Mouse (Mus musculus) granulocyte monocyte progenitor cell, adult 5-6 weeks (primary cell): ENCODE data around the gene Gm17581. TPM values are rescaled to one million over a fixed set of nuclear protein-coding genes. Genes with fewer than 3 reads are reported as not detected.

ENCODE experiments used
- ATAC-seq: replicated peaks from 2 replicates; pipeline ENCODE4 v1.8.0; 2016; ENCODE audit warnings: mild to moderate bottlenecking, moderate TSS enrichment, inconsistent platforms; ENCODE audit not compliant: poor library complexity, severe bottlenecking
- total RNA-seq, 2 experiments: library from RNA; stranded (forward) in 1 of 2; stranded (reverse) in 1 of 2; fragments of 200-712, 200-1000 nt in 1 of 2; fragments of >200 nt in 1 of 2; fragmentation: Nextera tagmentation in 1 of 2; gene quantifications; 2 replicates each; pipeline ENCODE4 v1.2.3; 2014 to 2017

The Gm17581 gene
- total RNA-seq, 2 experiments from 2014 or later: not detected

DNA sequence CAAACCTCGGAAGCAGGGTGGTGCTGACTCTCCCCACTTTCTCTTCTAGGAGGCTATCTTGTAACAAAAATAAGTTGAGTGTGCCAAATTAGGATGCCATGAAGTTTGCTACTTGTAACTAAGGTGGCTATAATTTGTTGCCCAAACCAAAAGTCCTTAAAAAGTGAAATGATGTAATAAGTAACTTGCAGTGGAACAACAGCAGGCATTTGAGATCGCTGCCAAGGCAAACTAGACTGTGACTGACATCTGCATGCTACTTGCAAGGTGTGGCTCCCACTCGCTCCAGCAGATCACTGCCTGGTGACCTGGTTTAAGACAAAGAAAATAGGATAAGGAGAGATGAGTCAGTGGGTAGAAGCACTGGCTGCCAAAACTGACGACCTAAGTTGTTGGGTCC lies 42.5 kb downstream of the Gm17581 start:
- ATAC-seq: no peak

DNA sequence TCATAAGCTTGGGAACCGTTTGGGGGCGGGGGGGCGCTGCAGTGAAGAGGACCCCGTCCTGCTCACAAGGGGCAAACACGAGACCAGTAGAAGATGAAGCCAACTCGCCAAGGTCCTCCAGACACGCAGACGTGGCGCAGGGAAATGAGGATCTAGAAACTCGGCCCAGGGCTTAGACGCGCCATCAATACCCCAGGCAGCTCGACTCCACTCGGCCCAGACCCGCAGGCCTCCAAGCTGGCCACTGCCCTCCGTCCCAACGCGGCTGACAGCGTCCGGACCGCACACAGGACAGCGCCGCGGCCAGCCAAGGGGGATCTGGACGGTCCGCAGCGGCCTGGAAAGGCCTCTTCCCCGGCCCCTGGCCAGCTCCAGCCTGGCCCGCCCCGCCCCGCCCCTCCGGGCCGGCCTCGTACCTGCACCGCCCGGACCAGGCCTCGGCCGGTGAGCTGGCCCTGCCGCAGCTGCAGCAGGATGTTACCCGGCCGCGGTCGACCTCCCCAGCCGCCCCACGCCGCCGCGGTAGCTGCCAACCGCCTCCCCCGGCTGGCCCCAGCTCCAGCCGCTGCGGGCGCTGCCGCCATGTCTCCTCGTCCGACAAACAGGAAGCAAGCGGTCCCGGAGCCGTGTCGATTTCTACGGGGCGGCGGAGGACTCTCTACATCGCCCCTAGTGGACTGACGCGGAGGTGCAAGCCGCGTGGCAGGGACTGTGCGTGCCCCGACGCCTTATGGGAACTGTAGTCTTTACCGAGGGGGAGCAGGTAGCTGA lies 43.8 kb downstream of the Gm17581 start, which contains the start of gene Trpc4ap:
Gene Trpc4ap, minus strand, starts transcription at position 662 of the 771 bp plus-strand sequence.
- ATAC-seq: peak; percentile 94

DNA sequence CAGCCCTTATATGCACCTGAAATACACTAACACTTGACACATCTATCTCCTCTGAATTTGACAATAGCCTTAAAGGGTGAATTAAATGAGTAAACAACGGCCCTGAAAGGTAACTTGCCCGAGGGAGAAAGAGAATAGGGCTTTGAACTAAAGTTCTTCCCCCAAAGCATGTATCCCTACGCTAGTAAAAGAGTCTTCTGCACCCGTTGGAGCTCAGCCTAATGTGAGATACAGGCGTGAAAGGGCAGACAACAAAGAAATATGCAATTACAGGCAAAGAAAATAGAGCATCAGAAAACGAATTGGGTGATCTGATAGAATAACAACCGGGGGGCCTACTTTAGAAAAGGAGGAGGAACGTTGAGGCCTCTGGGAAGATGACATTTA lies 44.3 kb downstream of the Gm17581 start:
- ATAC-seq: no peak

DNA sequence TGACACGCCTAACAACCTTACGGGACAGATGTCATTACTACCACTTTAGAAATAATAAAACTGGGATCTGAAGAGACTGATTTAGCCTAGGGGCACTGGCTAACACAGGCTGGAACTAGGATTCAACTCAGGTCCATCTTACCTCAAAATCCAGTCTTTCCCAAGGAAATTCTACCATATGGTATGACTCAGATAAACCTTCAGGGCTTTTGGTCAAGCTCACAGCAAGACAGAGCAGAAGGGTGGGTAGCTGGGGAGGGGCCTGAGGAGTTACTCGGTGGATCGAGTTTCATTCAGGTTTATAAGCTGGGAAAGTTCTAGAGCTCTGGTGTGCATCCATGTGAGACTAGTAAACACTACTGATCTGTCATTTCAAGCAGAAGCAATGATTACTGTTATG lies 46.5 kb downstream of the Gm17581 start:
- ATAC-seq: no peak

DNA sequence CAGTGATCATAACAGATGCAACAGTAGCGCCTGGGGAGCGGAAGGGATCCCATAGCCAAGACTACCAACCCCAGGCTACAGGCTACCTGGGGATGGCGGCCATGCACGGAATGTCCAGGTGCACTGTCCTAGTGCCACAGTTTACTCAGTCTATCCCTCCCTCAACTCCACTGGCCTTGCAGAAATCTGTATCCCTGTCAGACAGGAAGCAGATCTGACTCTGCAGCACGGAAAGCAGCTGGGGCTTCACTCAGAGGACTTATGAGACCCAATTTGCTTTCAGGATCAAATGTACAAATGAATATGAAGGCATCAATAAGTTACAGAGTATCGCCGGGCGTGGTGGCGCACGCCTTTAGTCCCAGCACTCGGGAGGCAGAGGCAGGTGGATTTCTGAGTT lies 47.9 kb downstream of the Gm17581 start:
- ATAC-seq: no peak

DNA sequence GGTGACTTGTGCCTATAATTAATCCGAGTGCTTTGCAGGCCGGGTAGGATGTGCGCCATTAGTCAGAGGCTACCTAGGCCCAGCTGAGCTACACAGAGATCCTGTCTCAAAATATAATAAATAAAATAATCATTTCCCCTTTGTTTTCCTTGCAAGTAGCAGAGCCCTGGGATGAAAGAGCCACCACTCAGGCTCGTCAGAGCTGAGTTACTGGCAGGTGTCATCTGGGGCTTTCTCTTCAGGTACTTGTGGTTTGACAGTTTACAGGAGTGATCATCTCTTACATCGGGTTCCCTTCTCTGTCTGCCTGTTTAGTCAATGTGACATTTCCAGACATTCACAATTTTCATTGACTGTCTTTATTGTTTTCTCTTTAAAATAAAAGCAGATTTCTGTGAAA lies 49.1 kb downstream of the Gm17581 start:
- ATAC-seq: no peak

Other genes with a start within 250 kb of the Gm17581 start
- 4.1 and 5.6 TPM in 2 replicates for gene Acss2, start 217.9 kb downstream of the Gm17581 start, total RNA-seq (2014; fragmentation: Nextera tagmentation)
- gene Acss2, start 217.9 kb downstream of the Gm17581 start, total RNA-seq (2017): 3.6 and 4.4 TPM in 2 replicates
- gene Ggt7, start 217.6 kb downstream of the Gm17581 start, total RNA-seq (2014; fragmentation: Nextera tagmentation): not detected in 2 replicates
- gene Ggt7, start 217.6 kb downstream of the Gm17581 start, total RNA-seq (2017): not detected in 2 replicates
- gene Gss, start 143.1 kb downstream of the Gm17581 start, total RNA-seq (2014; fragmentation: Nextera tagmentation): 17.0 and 18.2 TPM in 2 replicates
- gene Gss, start 143.1 kb downstream of the Gm17581 start, total RNA-seq (2017): 16.7 and 21.6 TPM in 2 replicates
- 0.37 TPM in 1 of 2 replicates, not detected in the other for gene Myh7b, start 124.7 kb downstream of the Gm17581 start, total RNA-seq (2014; fragmentation: Nextera tagmentation)
- not detected in 2 replicates for gene Myh7b, start 124.7 kb downstream of the Gm17581 start, total RNA-seq (2017)
- 106 and 107 TPM in 2 replicates for gene Trpc4ap, start 43.5 kb downstream of the Gm17581 start, total RNA-seq (2014; fragmentation: Nextera tagmentation)
- gene Trpc4ap, start 43.5 kb downstream of the Gm17581 start, total RNA-seq (2017): 76.1 and 89.2 TPM in 2 replicates
- 74.9 and 81.9 TPM in 2 replicates for gene Edem2, start 6.4 kb downstream of the Gm17581 start, total RNA-seq (2014; fragmentation: Nextera tagmentation)
- 71.6 and 73.7 TPM in 2 replicates for gene Edem2, start 6.4 kb downstream of the Gm17581 start, total RNA-seq (2017)
- gene Procr, start 15.3 kb upstream of the Gm17581 start, total RNA-seq (2014; fragmentation: Nextera tagmentation): 0.88 and 3.3 TPM in 2 replicates
- gene Procr, start 15.3 kb upstream of the Gm17581 start, total RNA-seq (2017): 1.1 and 1.6 TPM in 2 replicates
- not detected in 2 replicates for gene Mmp24, start 39.5 kb upstream of the Gm17581 start, total RNA-seq (2014; fragmentation: Nextera tagmentation)
- not detected in 2 replicates for gene Mmp24, start 39.5 kb upstream of the Gm17581 start, total RNA-seq (2017)
- gene BC029722, start 83.6 kb upstream of the Gm17581 start, total RNA-seq (2014; fragmentation: Nextera tagmentation): 16.6 and 25.7 TPM in 2 replicates
- gene BC029722, start 83.6 kb upstream of the Gm17581 start, total RNA-seq (2017): 10.1 and 11.5 TPM in 2 replicates
- gene Eif6, start 91.1 kb upstream of the Gm17581 start, total RNA-seq (2014; fragmentation: Nextera tagmentation): 181 and 258 TPM in 2 replicates
- gene Eif6, start 91.1 kb upstream of the Gm17581 start, total RNA-seq (2017): 64.0 and 142 TPM in 2 replicates
- gene Fam83c, start 99.0 kb upstream of the Gm17581 start, total RNA-seq (2014; fragmentation: Nextera tagmentation): not detected in 2 replicates
- not detected in 2 replicates for gene Fam83c, start 99.0 kb upstream of the Gm17581 start, total RNA-seq (2017)
- gene Uqcc1, start 194.4 kb upstream of the Gm17581 start, total RNA-seq (2014; fragmentation: Nextera tagmentation): 37.9 and 39.5 TPM in 2 replicates
- gene Uqcc1, start 194.4 kb upstream of the Gm17581 start, total RNA-seq (2017): 66.6 and 71.5 TPM in 2 replicates
- gene Gm15557, start 204.9 kb upstream of the Gm17581 start, total RNA-seq (2014; fragmentation: Nextera tagmentation): not detected in 2 replicates
- not detected in 2 replicates for gene Gm15557, start 204.9 kb upstream of the Gm17581 start, total RNA-seq (2017)
- gene Gdf5, start 209.5 kb upstream of the Gm17581 start, total RNA-seq (2014; fragmentation: Nextera tagmentation): not detected in 2 replicates
- not detected in 2 replicates for gene Gdf5, start 209.5 kb upstream of the Gm17581 start, total RNA-seq (2017)
- 33.3 and 44.4 TPM in 2 replicates for gene Cep250, start 220.6 kb upstream of the Gm17581 start, total RNA-seq (2014; fragmentation: Nextera tagmentation)
- gene Cep250, start 220.6 kb upstream of the Gm17581 start, total RNA-seq (2017): 39.0 and 41.6 TPM in 2 replicates